Mouse (Mus musculus) liver, embryonic 13.5 days (tissue): ENCODE measurements around the gene Atf7ip. TPM values are rescaled to one million over a fixed set of nuclear protein-coding genes. Genes with fewer than 3 reads are reported as not detected.

Experiments
- ATAC-seq: fragments of 200-750 bp; cut with Nextera tagmentation; 2 replicates; pipeline ENCODE4 v1.8.0; 2017; ENCODE audit warnings: low read depth, mild to moderate bottlenecking, moderate number of reproducible peaks, moderate library complexity
- DNase-seq: peaks from one replicate; pipeline ENCODE4 v3.0.0; 2022
- H3K27ac ChIP-seq: fragments of 300-500 bp; sonication (generic); 2 replicates; pipeline ENCODE4 v1.5.1; 2015; ENCODE audit warnings: moderate library complexity, mild to moderate bottlenecking, inconsistent platforms
- H3K27me3 ChIP-seq: fragments of 300-500 bp; sonication (generic); 2 replicates; pipeline ENCODE4 v1.6.1; 2015; ENCODE audit warnings: mild to moderate bottlenecking, inconsistent platforms
- H3K36me3 ChIP-seq: fragments of 300-500 bp; sonication (generic); 2 replicates; pipeline ENCODE4 v1.6.1; 2015; ENCODE audit warnings: mild to moderate bottlenecking, inconsistent platforms
- H3K4me1 ChIP-seq: fragments of 300-500 bp; sonication (generic); replicated peaks from 2 replicates; pipeline ENCODE4 v1.6.1; 2015; ENCODE audit warnings: inconsistent platforms
- H3K4me2 ChIP-seq: fragments of 300-500 bp; sonication (generic); 2 replicates; pipeline ENCODE4 v1.6.1; 2015; ENCODE audit warnings: inconsistent platforms, mild to moderate bottlenecking, moderate library complexity
- H3K4me3 ChIP-seq: fragments of 300-500 bp; sonication (generic); replicated peaks from 2 replicates; pipeline ENCODE4 v1.5.1; 2015; ENCODE audit warnings: mild to moderate bottlenecking, inconsistent platforms
- H3K9ac ChIP-seq: fragments of 300-500 bp; sonication (generic); 2 replicates; pipeline ENCODE4 v1.6.1; 2015; ENCODE audit warnings: mild to moderate bottlenecking, inconsistent platforms
- H3K9me3 ChIP-seq: fragments of 300-500 bp; sonication (generic); replicated peaks from 2 replicates; pipeline ENCODE4 v1.6.1; 2016; ENCODE audit warnings: inconsistent platforms
- WGBS: fragments of 180-500 bp; shearing (Covaris S2); methylation state at CpG from one replicate; pipeline ENCODE4 v1.1.7; 2015; ENCODE audit not compliant: insufficient replicate concordance; 5-methylcytosine and 5-hydroxymethylcytosine counted together
- polyA plus RNA-seq: library from polyadenylated mRNA; unstranded; fragments of >200 nt; fragmentation: Nextera tagmentation; extraction: Ambion mirVana; gene quantifications from 2 replicates; pipeline ENCODE4 v1.2.1, GENCODE M21; 2015

The Atf7ip gene
- polyA plus RNA-seq, 1 experiment from 2014 or later = 12.5 TPM

DNA sequence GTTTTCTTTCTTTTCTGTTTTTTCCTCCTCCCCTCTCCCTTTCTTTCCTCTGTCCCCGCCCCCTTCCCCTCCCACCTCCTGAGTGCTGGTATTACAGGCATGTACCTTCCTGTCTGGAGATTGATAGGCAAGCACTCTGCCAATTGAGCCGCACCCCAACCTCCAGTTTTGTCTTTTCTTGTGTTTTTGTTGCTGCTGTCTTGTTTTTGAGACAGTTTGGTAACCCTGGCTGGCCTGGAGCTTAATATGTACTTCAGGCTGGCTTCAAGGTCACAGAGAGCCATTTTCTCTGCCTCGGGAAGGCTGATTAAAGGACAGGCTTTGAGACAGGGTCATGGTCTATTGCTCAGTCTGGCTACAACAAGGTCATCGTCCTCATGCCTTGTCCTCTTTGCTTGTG is 18.8 kb downstream of the Atf7ip start:
- Histone ChIP-seq H3K4me2 (no peak overlapping the region), H3K9ac (no peak overlapping the region), H3K9me3 (no peaks in the 10 kb centered on the region), H3K4me3 (no peak overlapping the region), H3K27ac (no peak overlapping the region), H3K4me1 (peaks cover 45% of the 10 kb centered on the region), H3K27me3 (no peaks in the 10 kb centered on the region), H3K36me3 (peaks cover 40% of the 10 kb centered on the region)
- ATAC-seq = no peak
- no peak for DNase-seq
- WGBS = 71% methylated on average over 4 of the region's 4 CpGs

DNA sequence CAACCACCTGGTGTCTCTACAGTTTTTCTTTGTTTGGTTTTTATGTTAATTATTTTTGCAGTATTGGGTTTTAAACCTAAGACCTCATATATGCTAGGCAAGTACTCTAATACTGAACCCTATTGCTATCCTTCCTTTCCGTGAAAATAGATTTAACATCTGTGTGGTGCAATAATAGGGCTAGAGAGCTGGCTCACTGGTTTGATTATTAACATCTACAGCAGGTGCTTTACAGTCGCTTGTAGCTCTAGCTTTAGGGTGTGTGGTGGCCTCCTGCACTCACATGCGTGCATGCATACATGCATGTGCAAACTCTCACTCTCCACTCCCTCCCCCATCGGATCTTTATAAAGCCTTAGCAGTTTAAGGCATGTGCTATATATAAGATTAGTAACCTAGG is 19.6 kb downstream of the Atf7ip start:
- Histone ChIP-seq H3K36me3 (peaks cover 40% of the 10 kb centered on the region), H3K9me3 (no peaks in the 10 kb centered on the region), H3K4me3 (no peak overlapping the region), H3K27ac (no peak overlapping the region), H3K4me2 (no peak overlapping the region), H3K9ac (no peak overlapping the region), H3K27me3 (no peaks in the 10 kb centered on the region), H3K4me1 (peaks cover 50% of the 10 kb centered on the region)
- 87% methylated on average over 4 of the region's 4 CpGs for WGBS
- no peak for DNase-seq
- no peak for ATAC-seq

DNA sequence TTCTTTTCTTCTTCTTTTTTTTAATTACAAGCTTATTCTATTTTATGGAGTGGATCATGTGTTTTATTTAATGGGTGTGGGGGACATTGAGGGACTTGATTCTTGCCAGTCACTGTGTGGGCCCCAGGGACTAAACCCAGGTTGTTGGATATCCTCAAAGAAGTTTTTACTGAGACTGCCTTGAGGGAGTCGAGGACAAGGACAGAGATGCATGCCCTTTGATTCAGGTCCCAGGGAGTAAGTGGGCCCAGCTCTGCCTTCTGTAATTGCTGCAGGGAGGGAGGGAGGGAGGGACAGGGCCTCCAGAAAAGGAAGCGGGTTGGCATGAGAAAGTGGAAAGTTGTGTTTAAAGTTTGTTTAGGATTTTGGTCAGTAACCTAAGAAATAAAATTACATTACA is 23.2 kb downstream of the Atf7ip start:
- ATAC-seq (no peak), DNase-seq (no peak)
- Histone ChIP-seq H3K4me1 (peaks cover 57% of the 10 kb centered on the region), H3K36me3 (peaks cover 24% of the 10 kb centered on the region), H3K9me3 (no peaks in the 10 kb centered on the region), H3K9ac (no peak overlapping the region), H3K4me3 (no peak overlapping the region), H3K4me2 (no peak overlapping the region), H3K27me3 (no peaks in the 10 kb centered on the region), H3K27ac (no peak overlapping the region)
- 62% methylated on average over 2 of the region's 2 CpGs for WGBS

DNA sequence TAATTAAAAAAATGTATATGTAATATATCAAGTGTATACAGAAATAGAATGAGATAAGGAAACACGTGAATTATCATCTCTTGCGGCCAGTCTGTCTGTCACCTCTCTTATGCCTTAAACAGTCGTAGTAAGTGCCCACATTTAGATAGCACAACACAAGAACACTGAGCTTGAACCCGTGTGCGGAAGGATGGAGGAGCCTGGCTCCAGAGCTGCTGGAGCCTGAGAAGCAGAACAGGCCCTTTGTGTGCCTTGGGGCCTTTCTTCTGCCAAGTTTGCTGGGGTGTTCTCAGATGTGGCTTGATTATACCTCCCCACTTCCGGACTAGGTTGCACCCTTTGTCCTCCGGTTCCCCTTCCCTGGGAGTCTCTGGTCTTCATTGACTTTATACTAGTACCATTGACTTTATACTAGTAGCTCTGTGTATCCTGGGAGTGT is 25.8 kb downstream of the Atf7ip start:
- H3K27ac ChIP-seq = peak overlapping the region; percentile 81
- H3K36me3 ChIP-seq = peaks cover 5% of the 10 kb centered on the region; the same call in 1 of the 2 replicates
- 7% methylated on average over 7 of the region's 7 CpGs for WGBS
- H3K4me3 ChIP-seq = peak overlapping the region; percentile 47
- DNase-seq = no peak
- no peaks in the 10 kb centered on the region for H3K27me3 ChIP-seq
- H3K4me2 ChIP-seq = peak overlapping the region; percentile 69
- peaks cover 65% of the 10 kb centered on the region for H3K4me1 ChIP-seq
- H3K9me3 ChIP-seq = no peaks in the 10 kb centered on the region
- peak; percentile 49 for ATAC-seq
- peak overlapping the region; percentile 66 for H3K9ac ChIP-seq

DNA sequence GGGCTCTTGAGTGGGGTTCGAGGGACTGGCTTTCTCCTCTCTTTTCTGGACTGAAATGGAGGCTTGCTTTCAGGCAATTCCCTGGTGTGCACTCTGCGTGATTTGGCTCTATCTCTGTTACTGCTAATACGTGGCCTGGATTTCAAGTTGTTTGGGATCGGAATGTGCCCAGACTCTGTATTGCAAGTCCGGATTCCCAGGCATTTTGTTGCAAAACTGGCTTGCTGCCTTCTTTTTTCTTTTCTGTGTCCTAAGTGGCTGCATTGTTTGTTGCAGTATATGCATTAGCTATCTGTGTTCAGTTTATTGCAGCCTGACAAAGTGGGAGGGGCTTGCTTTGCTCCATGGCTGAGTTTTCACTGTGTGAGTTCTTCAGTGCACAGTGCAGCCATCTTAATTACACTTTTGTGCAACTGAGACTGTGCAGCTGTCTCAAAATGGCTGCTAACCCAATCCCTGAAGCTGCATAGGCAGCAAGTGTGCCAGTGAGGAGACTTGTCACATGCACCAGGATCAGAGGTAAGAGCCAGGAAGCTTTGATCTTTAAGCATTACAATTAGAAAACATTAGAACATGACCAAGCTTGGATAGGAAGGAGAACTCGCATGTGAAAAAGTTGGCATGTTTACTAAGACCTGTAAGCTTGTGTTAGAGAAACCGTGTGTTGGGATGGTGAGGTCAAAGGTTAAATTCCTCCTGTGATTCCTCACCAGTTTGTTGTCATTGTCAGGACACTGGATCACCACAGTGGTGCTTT is 26.7 kb downstream of the Atf7ip start:
- Histone ChIP-seq H3K4me3 (peak overlapping the region; percentile 21; the same call in 1 of the 2 replicates), H3K4me1 (peaks cover 71% of the 10 kb centered on the region)
- peak; percentile 77 for ATAC-seq

DNA sequence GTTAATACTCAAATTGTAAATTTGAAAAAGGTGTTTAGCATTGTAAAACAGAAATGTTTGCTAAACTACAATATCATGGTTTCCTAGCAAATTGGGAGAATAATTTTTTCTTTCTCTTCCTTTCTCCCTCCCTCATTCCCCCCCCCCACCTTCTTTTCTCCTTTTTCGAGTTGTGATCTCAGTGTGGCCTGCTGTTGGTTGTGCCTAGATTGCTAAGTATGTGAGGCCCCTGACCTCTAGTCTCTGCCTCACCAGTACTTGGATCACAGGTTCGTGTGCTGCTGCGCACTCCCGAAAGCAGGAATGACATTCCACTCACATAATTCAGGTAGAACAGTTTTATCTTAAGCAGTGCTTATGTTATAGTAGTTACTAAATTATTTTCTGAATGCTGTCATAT is 27.8 kb downstream of the Atf7ip start:
- H3K4me2 ChIP-seq = no peak overlapping the region

More for the DNA sequence above, 26.7 kb downstream of the Atf7ip start:
- Histone ChIP-seq H3K9me3 (no peaks in the 10 kb centered on the region), H3K4me2 (peak overlapping the region; percentile 37), H3K36me3 (peaks cover 11% of the 10 kb centered on the region), H3K9ac (no peak overlapping the region), H3K27me3 (no peaks in the 10 kb centered on the region), H3K27ac (peak overlapping the region; percentile 62)
- WGBS = 38% methylated on average over 7 of the region's 7 CpGs
- DNase-seq = peak; percentile 66

DNA sequence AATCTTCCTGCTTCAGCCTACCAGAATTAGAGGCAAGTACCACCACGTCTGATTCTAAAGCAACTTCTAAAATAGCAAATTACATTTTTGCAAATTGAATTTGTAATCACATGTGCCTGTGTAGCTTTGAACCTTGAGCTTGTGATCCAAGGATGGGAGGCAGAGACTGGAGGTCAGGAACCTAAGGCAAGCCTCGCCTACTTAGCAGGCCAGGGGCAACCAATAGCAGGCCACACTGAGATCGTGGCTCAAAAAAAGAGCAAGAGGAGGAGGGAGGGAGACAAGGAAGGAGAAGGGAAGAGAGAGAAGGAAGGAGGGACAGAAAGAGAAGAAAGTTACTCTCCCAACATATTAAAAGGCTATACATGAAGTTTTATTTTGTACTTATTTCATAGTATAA is 28.5 kb downstream of the Atf7ip start:
- Histone ChIP-seq H3K27ac (no peak overlapping the region), H3K4me2 (no peak overlapping the region), H3K9me3 (no peaks in the 10 kb centered on the region), H3K9ac (no peak overlapping the region), H3K36me3 (peaks cover 12% of the 10 kb centered on the region), H3K27me3 (no peaks in the 10 kb centered on the region), H3K4me3 (no peak overlapping the region), H3K4me1 (peaks cover 58% of the 10 kb centered on the region)
- 38% methylated on average over 3 of the region's 3 CpGs for WGBS
- no peak for DNase-seq
- ATAC-seq = no peak

More for the DNA sequence above, 27.8 kb downstream of the Atf7ip start:
- Histone ChIP-seq H3K4me1 (peaks cover 63% of the 10 kb centered on the region), H3K27ac (no peak overlapping the region), H3K27me3 (no peaks in the 10 kb centered on the region), H3K9ac (no peak overlapping the region), H3K9me3 (no peaks in the 10 kb centered on the region), H3K4me3 (no peak overlapping the region), H3K36me3 (peaks cover 12% of the 10 kb centered on the region)
- DNase-seq = no peak
- ATAC-seq = no peak
- 72% methylated on average over 4 of the region's 4 CpGs for WGBS

DNA sequence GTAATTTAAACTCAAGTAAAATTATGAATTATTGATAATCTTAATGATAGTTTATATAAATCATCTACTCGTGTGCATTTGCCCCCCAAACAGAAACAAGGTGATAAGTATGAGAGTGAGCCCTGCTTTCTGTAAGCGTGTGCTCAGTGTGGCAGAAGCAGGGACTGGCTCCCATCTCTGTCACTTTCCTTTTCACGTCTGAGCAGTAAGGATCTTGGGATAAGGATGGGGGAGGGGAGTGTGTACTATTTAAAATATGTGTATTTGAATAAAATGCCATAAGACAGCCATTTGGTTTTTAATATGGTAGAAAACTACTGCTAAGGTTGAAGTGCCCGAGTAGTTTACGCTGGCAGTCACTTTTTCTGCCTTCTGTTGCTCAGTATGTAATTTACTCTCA is 29.2 kb downstream of the Atf7ip start:
- Histone ChIP-seq H3K27me3 (no peaks in the 10 kb centered on the region), H3K9ac (no peak overlapping the region), H3K27ac (no peak overlapping the region), H3K9me3 (no peaks in the 10 kb centered on the region), H3K4me2 (no peak overlapping the region), H3K36me3 (peaks cover 18% of the 10 kb centered on the region), H3K4me3 (no peak overlapping the region), H3K4me1 (peaks cover 56% of the 10 kb centered on the region)
- 55% methylated on average over 5 of the region's 5 CpGs for WGBS
- no peak for DNase-seq
- ATAC-seq = no peak

DNA sequence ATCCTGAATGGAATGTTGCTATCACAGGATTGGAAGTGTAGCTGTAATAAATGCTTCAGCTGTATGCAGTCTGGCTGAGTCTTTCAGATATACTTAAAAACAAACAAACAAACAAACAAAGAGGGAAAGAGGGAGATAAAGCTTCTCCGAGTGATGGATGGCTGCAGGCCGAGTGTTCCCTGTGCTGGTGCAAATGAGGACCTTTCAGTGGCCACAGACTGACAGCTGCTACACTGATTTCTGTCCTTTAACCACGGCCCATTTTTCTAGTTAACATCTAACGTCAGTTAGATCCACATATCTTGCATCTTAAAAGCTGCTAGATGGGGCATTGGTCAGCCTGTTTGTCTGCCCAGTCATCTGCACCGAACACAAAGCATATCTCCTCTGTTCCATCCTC is 30.2 kb downstream of the Atf7ip start:
- WGBS = 52% methylated on average over 5 of the region's 5 CpGs
- ATAC-seq = no peak
- Histone ChIP-seq H3K4me3 (no peak overlapping the region), H3K9ac (no peak overlapping the region), H3K27me3 (no peaks in the 10 kb centered on the region), H3K27ac (no peak overlapping the region), H3K36me3 (peaks cover 24% of the 10 kb centered on the region), H3K4me1 (peaks cover 54% of the 10 kb centered on the region), H3K4me2 (no peak overlapping the region), H3K9me3 (no peaks in the 10 kb centered on the region)
- DNase-seq = no peak

DNA sequence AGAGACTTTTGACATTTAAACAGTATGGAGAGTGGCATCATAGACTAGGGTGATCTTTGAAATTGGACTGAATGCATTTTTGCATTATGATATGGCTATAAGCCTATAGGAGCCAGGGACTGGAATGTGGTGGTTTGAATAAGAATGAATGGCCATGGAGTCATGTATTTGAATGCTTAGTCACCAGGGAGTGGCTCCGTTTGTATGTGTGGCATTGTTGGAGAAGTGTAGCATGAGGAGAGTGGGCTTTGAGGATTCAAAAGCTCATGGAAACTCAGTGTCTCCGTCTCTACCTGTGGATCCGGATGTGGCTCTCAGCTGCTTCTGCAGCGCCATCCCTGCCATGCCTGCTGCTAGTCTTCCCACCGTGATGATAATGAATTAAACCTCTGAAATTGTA is 35.4 kb downstream of the Atf7ip start:
- H3K4me2 ChIP-seq = no peak overlapping the region
- H3K4me1 ChIP-seq = peaks cover 47% of the 10 kb centered on the region
- H3K9ac ChIP-seq = no peak overlapping the region
- peaks cover 24% of the 10 kb centered on the region for H3K36me3 ChIP-seq
- H3K27me3 ChIP-seq = no peaks in the 10 kb centered on the region
- H3K4me3 ChIP-seq = no peak overlapping the region
- no peak for DNase-seq
- 78% methylated on average over 5 of the region's 5 CpGs for WGBS
- no peaks in the 10 kb centered on the region for H3K9me3 ChIP-seq
- ATAC-seq = no peak
- no peak overlapping the region for H3K27ac ChIP-seq

DNA sequence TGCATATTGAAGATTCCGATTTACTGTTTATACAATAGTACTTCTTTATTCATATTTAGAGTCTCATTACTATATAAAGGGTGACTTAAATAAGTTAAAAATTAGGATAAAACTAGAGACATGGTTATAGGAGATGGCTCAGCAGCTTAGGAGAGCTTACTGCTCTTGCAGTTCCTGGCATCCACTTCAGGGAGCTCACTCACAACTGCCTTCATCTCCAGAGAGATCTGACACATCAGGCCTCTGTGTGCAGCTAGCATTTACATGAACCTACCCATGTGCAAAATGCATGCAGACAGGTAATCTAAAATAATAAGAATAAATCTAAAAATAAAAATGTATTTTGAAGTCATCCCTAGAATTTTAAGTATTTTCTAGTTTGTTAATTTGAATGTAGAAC is 36.1 kb downstream of the Atf7ip start:
- no peak overlapping the region for H3K4me2 ChIP-seq
- no peaks in the 10 kb centered on the region for H3K27me3 ChIP-seq
- peaks cover 22% of the 10 kb centered on the region for H3K36me3 ChIP-seq
- no peak overlapping the region for H3K27ac ChIP-seq
- peaks cover 48% of the 10 kb centered on the region for H3K4me1 ChIP-seq
- ATAC-seq (no peak), DNase-seq (no peak)
- no peak overlapping the region for H3K9ac ChIP-seq
- H3K4me3 ChIP-seq = no peak overlapping the region
- H3K9me3 ChIP-seq = no peaks in the 10 kb centered on the region
- 84% methylated on average over 1 of the region's 1 CpGs for WGBS

DNA sequence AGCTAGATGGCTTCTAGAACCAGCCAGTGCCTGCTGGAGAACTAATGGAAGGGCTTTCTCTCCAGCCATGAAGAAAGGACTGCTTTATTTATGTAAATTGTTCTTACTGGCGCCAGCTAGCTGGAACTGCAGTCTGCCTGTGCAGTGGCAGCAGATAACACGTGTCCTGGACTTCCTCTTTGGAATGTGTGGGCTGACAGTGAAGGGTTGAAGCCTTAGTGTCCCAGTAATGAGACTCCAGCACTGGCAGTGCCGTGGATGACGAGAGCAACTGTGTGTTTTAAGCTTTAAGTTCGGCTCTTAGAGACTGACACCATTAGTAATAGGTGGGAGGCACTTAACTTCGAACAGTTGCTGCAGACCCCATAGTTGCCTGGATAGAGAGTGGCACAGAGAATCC is 37.2 kb downstream of the Atf7ip start:
- Histone ChIP-seq H3K36me3 (peaks cover 12% of the 10 kb centered on the region), H3K27ac (peak overlapping the region; percentile 60; the same call in 1 of the 2 replicates), H3K27me3 (no peaks in the 10 kb centered on the region), H3K9me3 (no peaks in the 10 kb centered on the region), H3K9ac (0 out of 2 replicates have a peak overlapping the region, but pooled peaks have one; percentile 35), H3K4me2 (peak overlapping the region; percentile 11), H3K4me1 (peaks cover 46% of the 10 kb centered on the region), H3K4me3 (no peak overlapping the region)
- DNase-seq (no peak), ATAC-seq (peak; percentile 74)
- WGBS = 11% methylated on average over 6 of the region's 6 CpGs
